Mouse (Mus musculus): Measurements from ENCODE around the gene Ankrd6.

GRCm38 (mm10) chr4:32891341-32891740, 59.3 kb downstream of the Ankrd6 start:
- no peak for TF ChIP-seq CTCF (IDR thresholded peaks at IDR 0.05; ENCODE audit: low read depth, low read length)
- TF ChIP-seq POLR2AphosphoS5 (IDR thresholded peaks at IDR 0.05; ENCODE audit: insufficient replicate concordance, low read depth, low read length), result no peak
- TF ChIP-seq GATA1 (IDR thresholded peaks at IDR 0.05; ENCODE audit: borderline replicate concordance, low read length), result no peak

Measured in G1E (cell line).